Mouse (Mus musculus) heart, postnatal 0 days (tissue): ENCODE results near the gene Ddn.

Experiments used
- CTCF ChIP-seq: IDR thresholded peaks from 2 replicates; pipeline ENCODE4 v1.5.1; 2016; ENCODE audit warnings: antibody characterized with exemption, control low read depth, low read depth
- EP300 ChIP-seq: IDR thresholded peaks from 2 replicates; pipeline ENCODE4 v1.6.1; 2016; ENCODE audit warnings: antibody characterized with exemption, low read depth

DNA sequence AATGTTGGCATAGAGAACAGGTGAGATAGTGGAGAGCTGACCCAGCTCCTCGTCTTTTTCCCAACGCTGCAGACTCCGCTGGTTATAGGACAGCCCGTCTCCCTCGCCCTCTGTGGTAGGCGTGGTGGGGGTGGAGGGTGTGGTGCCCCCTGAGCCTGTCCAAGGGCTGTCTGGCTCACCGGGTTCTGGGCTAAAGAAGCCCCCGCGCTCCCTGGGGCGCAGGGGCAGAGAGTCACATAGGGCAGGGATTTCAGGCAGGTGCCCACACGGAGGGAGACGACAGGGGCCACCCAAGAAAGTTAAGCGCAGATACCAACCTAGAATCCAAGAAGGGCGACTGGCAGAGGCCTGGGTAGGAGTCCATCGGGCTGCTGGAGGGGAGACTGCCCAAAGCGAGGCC is 44.9 kb upstream of the Ddn start:
- TF ChIP-seq EP300 (no peak), CTCF (no peak)
